Mouse (Mus musculus) hindbrain, embryonic 16.5 days (tissue): ENCODE measurements at regions not wholly inside any gene's neighbourhood (a gene's known extent, or its start where the extent isn't known, plus 50 kb on each side); places are given as distances from the start of the nearest gene placed in this dataset.

Experiments used
- ATAC-seq: fragments of 200-750 bp; cut with Nextera tagmentation; 2 replicates; pipeline ENCODE4 v1.8.0; 2017; ENCODE audit warnings: moderate TSS enrichment, moderate library complexity
- H3K27ac ChIP-seq: fragments of 300-500 bp; sonication (generic); 2 replicates; pipeline ENCODE4 v1.5.1; 2014; ENCODE audit warnings: low read depth, mild to moderate bottlenecking, control low read depth, low read length, moderate library complexity
- H3K27me3 ChIP-seq: fragments of 300-500 bp; sonication (generic); replicated peaks from 2 replicates; pipeline ENCODE4 v1.6.1; 2014; ENCODE audit warnings: low read length; ENCODE audit not compliant: control insufficient read depth, insufficient read depth
- H3K36me3 ChIP-seq: fragments of 300-500 bp; sonication (generic); 2 replicates; pipeline ENCODE4 v1.6.1; 2014; ENCODE audit warnings: mild to moderate bottlenecking, low read length, moderate library complexity, mixed read lengths; ENCODE audit not compliant: control insufficient read depth, insufficient read depth
- H3K4me1 ChIP-seq: fragments of 300-500 bp; sonication (generic); 2 replicates; pipeline ENCODE4 v1.6.1; 2014; ENCODE audit warnings: low read depth, low read length; ENCODE audit not compliant: control insufficient read depth, insufficient read depth
- H3K4me2 ChIP-seq: fragments of 300-500 bp; sonication (generic); 2 replicates; pipeline ENCODE4 v1.6.1; 2014; ENCODE audit warnings: mild to moderate bottlenecking, low read length, control low read depth, moderate library complexity
- H3K4me3 ChIP-seq: fragments of 300-500 bp; sonication (generic); 2 replicates; pipeline ENCODE4 v1.5.1; 2014; ENCODE audit warnings: mild to moderate bottlenecking, low read length, control low read depth, moderate library complexity
- H3K9ac ChIP-seq: fragments of 300-500 bp; sonication (generic); 2 replicates; pipeline ENCODE4 v1.6.1; 2014; ENCODE audit warnings: low read depth, mild to moderate bottlenecking, control low read depth, low read length, moderate library complexity
- H3K9me3 ChIP-seq: fragments of 300-500 bp; sonication (generic); 2 replicates; pipeline ENCODE4 v1.6.1; 2014; ENCODE audit warnings: mild to moderate bottlenecking, low read length, moderate library complexity; ENCODE audit not compliant: control insufficient read depth
- WGBS: fragments of 180-500 bp; shearing (Covaris S2); extraction: QIAGEN DNeasy Blood & Tissue Kit; methylation state at CpG from one replicate; pipeline ENCODE4 v1.1.7; 2014; 5-methylcytosine and 5-hydroxymethylcytosine counted together

DNA sequence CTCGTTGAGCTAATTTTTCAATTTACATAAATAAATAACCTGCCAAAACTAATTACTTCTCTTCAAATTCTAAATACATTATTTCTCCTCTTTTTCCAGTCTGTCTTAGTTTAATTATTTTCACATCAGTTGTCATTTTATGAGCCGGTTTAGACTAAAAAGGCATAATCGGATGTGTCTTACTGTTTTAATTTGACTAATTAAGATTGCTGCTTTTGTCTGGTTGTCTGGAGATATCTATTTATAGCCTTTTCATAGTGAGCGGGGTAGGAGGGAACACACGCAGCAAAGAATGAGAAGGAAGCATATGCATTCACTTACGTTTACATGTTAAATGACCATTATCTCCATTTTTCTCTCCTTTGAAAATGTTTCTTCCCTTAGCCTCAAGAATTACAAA, 740.3 kb upstream of the Sel1l start:
- Histone ChIP-seq H3K4me2 (no peak overlapping the region), H3K36me3 (no peaks in the 10 kb centered on the region), H3K9ac (no peak overlapping the region), H3K4me1 (no peaks in the 10 kb centered on the region), H3K9me3 (no peaks in the 10 kb centered on the region), H3K27me3 (no peaks in the 10 kb centered on the region), H3K27ac (no peak overlapping the region), H3K4me3 (no peak overlapping the region)
- WGBS: 35% methylated on average over 6 of the region's 6 CpGs
- ATAC-seq: 0 out of 2 replicates have a peak, but pooled peaks have one; percentile 50

DNA sequence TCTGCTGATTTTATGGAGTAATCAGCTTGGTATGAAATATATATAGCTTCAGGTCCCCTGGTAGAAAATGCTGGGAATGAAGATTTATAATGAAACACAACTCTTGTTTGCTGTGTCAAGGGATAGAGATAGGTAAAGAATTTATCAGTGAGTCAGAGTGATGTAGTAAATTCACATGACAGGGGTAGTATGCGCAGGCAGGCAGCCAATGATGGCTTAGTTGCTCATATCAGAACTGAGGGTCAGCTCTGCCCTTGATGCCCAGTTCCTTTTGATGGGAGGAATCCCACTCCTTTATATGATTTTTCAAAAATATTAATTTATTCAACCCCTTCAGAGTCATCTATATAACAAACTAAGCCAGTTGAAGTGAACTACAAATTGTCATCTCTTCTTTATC, 729.6 kb upstream of the Sel1l start:
- H3K4me2 ChIP-seq: no peak overlapping the region
- no peaks in the 10 kb centered on the region for H3K4me1 ChIP-seq
- ATAC-seq: no peak
- H3K4me3 ChIP-seq: no peak overlapping the region
- H3K27ac ChIP-seq: no peak overlapping the region
- no peaks in the 10 kb centered on the region for H3K27me3 ChIP-seq
- WGBS: 83% methylated on average over 1 of the region's 1 CpGs
- H3K36me3 ChIP-seq: no peaks in the 10 kb centered on the region
- no peak overlapping the region for H3K9ac ChIP-seq
- H3K9me3 ChIP-seq: no peaks in the 10 kb centered on the region
